17 mouse cellular contexts compared by ENCODE assay signal in the genomic region with DNA sequence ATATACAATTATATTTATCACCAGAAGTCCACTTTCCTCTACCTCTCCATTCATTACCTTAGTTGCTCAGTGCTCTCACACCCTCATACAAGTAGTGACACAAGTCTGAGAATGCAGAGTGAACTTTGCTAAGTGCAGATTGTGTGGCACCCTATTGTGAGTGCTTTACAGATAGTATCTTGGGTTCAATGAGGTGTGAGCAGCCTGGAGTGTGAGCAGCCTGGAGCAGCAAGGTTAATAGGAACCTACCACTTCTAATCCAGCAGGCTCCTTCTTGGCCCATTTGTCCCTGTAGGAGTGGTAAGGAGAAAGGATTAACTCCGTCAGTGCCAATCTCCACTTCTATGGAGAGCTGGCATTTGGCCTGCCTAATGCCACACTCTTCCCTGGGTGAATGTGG.
"Had no signal": no experiment of that assay in that cellular context is flagged by ENCODE, and none has a peak within 500 bp of the region (broad histone marks: within the 10 kb centered on the region; RNA-seq: fewer than 3 reads in every experiment).

No protein-coding gene starts in this region.

- H3K9me3 ChIP-seq: lung, embryonic 15.5 days; megakaryocyte, embryonic 14.5 days; midbrain, embryonic 13.5 days; midbrain, embryonic 15.5 days; neural tube, embryonic 12.5 days; stomach, embryonic 15.5 days had no signal

- H3K27ac ChIP-seq: lung, embryonic 15.5 days; macrophage; midbrain, embryonic 13.5 days; midbrain, embryonic 15.5 days; neural tube, embryonic 12.5 days; stomach, embryonic 15.5 days; stomach, postnatal 0 days had no signal

- ATAC-seq: lung, postnatal 0 days; midbrain, embryonic 13.5 days; midbrain, embryonic 15.5 days had no signal

- H3K4me3 ChIP-seq: lung, embryonic 15.5 days; megakaryocyte, embryonic 14.5 days; midbrain, embryonic 13.5 days; midbrain, embryonic 15.5 days; neural tube, embryonic 12.5 days; stomach, embryonic 15.5 days had no signal

- H3K36me3 ChIP-seq: lung, embryonic 15.5 days; midbrain, embryonic 13.5 days; midbrain, embryonic 15.5 days; neural tube, embryonic 12.5 days; stomach, embryonic 15.5 days had no signal

- H3K9ac ChIP-seq: lung, embryonic 15.5 days; midbrain, embryonic 13.5 days; midbrain, embryonic 15.5 days; neural tube, embryonic 12.5 days; stomach, embryonic 15.5 days had no signal

- H3K4me2 ChIP-seq: lung, embryonic 15.5 days; midbrain, embryonic 11.5 days; midbrain, embryonic 13.5 days; midbrain, embryonic 15.5 days; neural tube, embryonic 12.5 days; stomach, embryonic 15.5 days had no signal

- DNase-seq: lung, adult 2 months; lung, postnatal 14 days; lung, postnatal 36 days; right cerebral cortex, postnatal 14 days; thymus, adult 2 months; thymus, postnatal 25 days; thymus, postnatal 4 days had no signal

- H3K4me1 ChIP-seq: midbrain, embryonic 13.5 days; midbrain, embryonic 15.5 days; neural tube, embryonic 12.5 days; stomach, embryonic 15.5 days had no signal

- H3K27me3 ChIP-seq: lung, embryonic 15.5 days; megakaryocyte, embryonic 14.5 days; midbrain, embryonic 13.5 days; midbrain, embryonic 15.5 days; neural tube, embryonic 12.5 days; stomach, embryonic 15.5 days had no signal
